Mouse (Mus musculus) E14TG2a.4 (cell line): Measurements from ENCODE around the gene Acsl4.

ENCODE experiments used
- H3K27me3 ChIP-seq: 2 replicates; pipeline ENCODE4 v1.6.1; 2014; ENCODE audit warnings: low read length, control low read depth; ENCODE audit not compliant: insufficient read depth
- H3K36me3 ChIP-seq: 2 replicates; pipeline ENCODE4 v1.6.1; 2014; ENCODE audit warnings: low read length, control low read depth; ENCODE audit not compliant: insufficient read depth
- H3K4me1 ChIP-seq: replicated peaks from 2 replicates; pipeline ENCODE4 v1.6.1; 2014; ENCODE audit warnings: low read depth, low read length, control low read depth
- H3K4me3 ChIP-seq: replicated peaks from 2 replicates; pipeline ENCODE4 v1.5.1; 2014; ENCODE audit warnings: mild to moderate bottlenecking, low read length
- H3K9me3 ChIP-seq: 2 replicates; pipeline ENCODE4 v1.6.1; 2014; ENCODE audit warnings: low read length, control low read depth
- CTCF ChIP-seq: conservative IDR thresholded peaks from 2 replicates; pipeline ENCODE4 v1.5.1; 2014; ENCODE audit warnings: low read length
- NANOG ChIP-seq: IDR thresholded peaks from 2 replicates; pipeline ENCODE4 v1.6.1; 2014; ENCODE audit warnings: borderline replicate concordance, low read length, mixed read lengths
- POU5F1 ChIP-seq: IDR thresholded peaks from 2 replicates; pipeline ENCODE4 v1.6.1; 2014; ENCODE audit warnings: low read length, borderline replicate concordance

Gene Acsl4

DNA sequence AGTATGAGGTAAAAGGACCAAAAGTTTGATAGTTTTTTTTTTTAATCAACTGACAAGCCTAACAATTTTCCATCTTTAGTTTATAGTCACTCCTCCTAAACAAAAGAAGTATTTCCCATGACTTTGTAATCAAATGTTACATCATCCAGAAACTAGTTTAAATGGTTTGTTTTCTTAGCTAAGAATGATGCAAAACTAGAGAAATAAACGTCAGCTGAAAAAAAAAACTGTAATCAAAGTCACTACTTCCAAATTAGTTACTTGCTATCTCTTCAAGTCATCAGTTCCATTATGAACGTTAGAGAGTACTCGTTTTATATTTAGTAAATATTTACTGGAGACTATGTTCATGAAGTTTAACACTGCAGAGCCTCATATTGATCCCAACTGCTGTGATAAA, 13.6 kb downstream of the Acsl4 start:
- no peaks in the 10 kb centered on the region for H3K9me3 ChIP-seq
- H3K4me1 ChIP-seq: peaks cover 16% of the 10 kb centered on the region
- no peaks in the 10 kb centered on the region for H3K27me3 ChIP-seq
- no peak overlapping the region for H3K4me3 ChIP-seq
- no peaks in the 10 kb centered on the region for H3K36me3 ChIP-seq
- TF ChIP-seq CTCF (no peak), POU5F1 (no peak)

DNA sequence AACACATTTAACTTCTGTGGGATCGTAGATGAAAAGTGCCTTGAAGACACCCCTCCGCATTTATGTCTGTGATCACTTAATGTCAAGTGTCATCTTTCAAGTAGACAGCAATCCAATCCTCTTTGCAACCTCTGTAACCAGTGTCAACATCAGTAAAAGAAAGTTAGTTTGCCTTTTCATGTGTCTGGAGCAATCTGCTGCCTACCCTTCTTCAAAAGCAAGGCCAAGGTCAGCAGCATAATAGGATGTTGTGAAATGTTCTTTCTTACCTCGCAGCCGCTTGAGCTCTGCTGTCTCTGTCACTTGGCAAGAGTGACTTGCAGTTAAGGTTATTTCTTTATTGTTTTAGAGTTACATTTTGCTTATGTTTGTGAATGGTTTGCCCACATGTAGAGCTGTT, 14.8 kb downstream of the Acsl4 start:
- Histone ChIP-seq H3K4me3 (no peak overlapping the region), H3K36me3 (no peaks in the 10 kb centered on the region), H3K9me3 (no peaks in the 10 kb centered on the region), H3K27me3 (no peaks in the 10 kb centered on the region), H3K4me1 (peaks cover 16% of the 10 kb centered on the region)
- TF ChIP-seq NANOG: no peak
- no peak for TF ChIP-seq CTCF
- no peak for TF ChIP-seq POU5F1

DNA sequence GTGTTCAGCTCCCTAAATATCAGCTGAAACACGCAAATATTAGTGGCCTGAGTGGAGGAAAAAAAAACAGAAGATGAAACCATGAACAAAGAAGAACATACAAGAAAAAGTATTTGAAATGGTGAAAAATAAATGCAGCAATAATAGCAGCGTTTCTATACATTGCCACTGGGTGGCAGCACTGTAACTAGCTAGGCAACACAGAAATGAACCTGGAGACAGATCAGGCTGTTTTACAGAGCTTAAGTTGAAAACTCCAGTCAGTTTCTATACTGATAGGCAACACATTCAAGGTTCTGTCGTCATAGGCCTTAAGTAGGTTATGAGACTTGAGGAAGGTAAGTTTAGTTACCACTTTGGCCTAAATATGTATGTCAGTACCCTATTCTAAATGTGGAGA, 17.9 kb downstream of the Acsl4 start:
- Histone ChIP-seq H3K27me3 (no peaks in the 10 kb centered on the region), H3K4me3 (no peak overlapping the region), H3K36me3 (no peaks in the 10 kb centered on the region), H3K4me1 (0 out of 2 replicates have a peak, but pooled peaks cover 2% of the 10 kb centered on the region), H3K9me3 (no peaks in the 10 kb centered on the region)
- TF ChIP-seq CTCF (peak; percentile 49), NANOG (no peak)

DNA sequence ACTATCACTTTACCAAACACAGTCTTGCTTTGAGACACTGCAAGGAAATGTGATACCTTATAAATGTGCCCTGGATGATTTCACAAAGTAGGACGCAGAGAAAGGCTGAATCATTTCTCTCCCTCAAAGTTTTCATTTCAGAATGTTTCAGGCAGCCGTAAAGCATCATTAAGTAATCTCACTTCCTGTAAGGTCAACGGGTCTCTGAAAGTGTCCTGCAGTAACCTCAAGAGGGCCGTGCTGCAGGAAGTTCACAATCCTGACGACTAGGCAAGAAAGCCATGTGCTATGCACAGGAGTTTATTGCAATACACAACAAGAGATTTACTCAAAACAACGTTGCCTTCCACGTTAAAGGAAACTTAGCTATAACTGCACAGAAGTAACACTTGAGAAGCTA, 20.4 kb downstream of the Acsl4 start:
- no peaks in the 10 kb centered on the region for H3K27me3 ChIP-seq
- no peak overlapping the region for H3K4me3 ChIP-seq
- TF ChIP-seq POU5F1 (no peak), CTCF (no peak), NANOG (no peak)
- H3K36me3 ChIP-seq: no peaks in the 10 kb centered on the region
- no peaks in the 10 kb centered on the region for H3K9me3 ChIP-seq
- no peaks in the 10 kb centered on the region for H3K4me1 ChIP-seq

DNA sequence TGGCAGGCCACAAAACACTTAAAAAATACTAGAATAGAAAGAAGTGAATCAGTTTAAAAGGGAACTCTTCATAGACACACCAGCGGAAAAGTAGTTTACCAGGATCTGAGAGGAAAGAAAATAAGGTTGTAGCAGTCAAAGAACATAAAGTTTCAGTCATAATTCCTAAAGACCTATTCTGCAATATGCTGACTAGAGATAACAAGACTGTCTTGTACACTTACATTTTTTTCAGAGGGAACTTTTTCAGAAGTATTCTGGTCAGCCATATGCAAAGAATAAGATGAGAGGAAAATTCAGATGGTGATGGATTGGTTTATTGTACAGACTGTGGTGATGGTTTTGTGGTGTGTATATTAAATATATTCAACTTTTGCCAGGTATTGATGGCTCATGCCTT, 26.5 kb downstream of the Acsl4 start:
- TF ChIP-seq CTCF (no peak), POU5F1 (no peak), NANOG (no peak)
- no peaks in the 10 kb centered on the region for H3K27me3 ChIP-seq
- no peaks in the 10 kb centered on the region for H3K4me1 ChIP-seq
- H3K4me3 ChIP-seq: no peak overlapping the region
- no peaks in the 10 kb centered on the region for H3K9me3 ChIP-seq
- no peaks in the 10 kb centered on the region for H3K36me3 ChIP-seq

DNA sequence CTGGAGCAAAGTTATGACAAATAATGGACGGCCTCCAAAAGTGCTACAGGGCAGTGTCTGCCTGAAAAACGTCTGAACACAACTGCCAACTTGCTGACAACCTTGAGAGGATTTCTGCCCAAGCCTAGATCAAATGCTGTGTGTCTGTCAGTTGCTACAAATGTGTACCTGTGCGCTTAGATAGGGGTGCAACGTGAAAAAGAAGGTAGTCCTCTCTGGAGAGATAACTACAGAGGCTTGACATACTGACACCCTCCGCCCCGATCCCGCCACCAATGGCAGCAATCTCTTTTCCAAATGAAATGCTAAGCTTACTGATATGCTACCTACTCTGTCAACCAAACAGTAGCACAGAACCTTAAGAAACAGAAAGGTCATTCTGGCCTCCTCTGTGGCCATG, 31.3 kb downstream of the Acsl4 start:
- TF ChIP-seq NANOG (no peak), POU5F1 (no peak), CTCF (no peak)
- Histone ChIP-seq H3K9me3 (no peaks in the 10 kb centered on the region), H3K4me3 (no peak overlapping the region), H3K4me1 (no peaks in the 10 kb centered on the region), H3K36me3 (no peaks in the 10 kb centered on the region), H3K27me3 (no peaks in the 10 kb centered on the region)

DNA sequence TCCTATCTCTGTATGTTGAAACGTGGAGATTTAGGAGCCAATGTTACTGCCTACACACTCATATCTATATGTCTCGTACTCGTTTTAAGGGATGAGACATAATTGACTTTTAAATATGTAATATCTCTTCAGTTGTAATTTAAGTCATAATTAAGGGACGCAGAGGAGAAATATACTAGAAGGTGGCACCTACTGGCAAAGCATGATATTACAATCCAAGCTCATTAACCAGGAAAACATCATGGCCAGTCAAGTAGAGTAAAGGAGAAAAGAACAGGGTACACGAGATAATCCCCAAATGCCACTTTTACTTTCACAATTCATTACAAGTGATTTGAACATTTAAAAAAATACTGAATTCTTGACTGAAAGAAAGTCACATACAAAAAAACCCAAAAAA, 31.9 kb downstream of the Acsl4 start:
- Histone ChIP-seq H3K36me3 (no peaks in the 10 kb centered on the region), H3K4me1 (no peaks in the 10 kb centered on the region), H3K4me3 (no peak overlapping the region), H3K9me3 (no peaks in the 10 kb centered on the region), H3K27me3 (no peaks in the 10 kb centered on the region)
- no peak for TF ChIP-seq NANOG

DNA sequence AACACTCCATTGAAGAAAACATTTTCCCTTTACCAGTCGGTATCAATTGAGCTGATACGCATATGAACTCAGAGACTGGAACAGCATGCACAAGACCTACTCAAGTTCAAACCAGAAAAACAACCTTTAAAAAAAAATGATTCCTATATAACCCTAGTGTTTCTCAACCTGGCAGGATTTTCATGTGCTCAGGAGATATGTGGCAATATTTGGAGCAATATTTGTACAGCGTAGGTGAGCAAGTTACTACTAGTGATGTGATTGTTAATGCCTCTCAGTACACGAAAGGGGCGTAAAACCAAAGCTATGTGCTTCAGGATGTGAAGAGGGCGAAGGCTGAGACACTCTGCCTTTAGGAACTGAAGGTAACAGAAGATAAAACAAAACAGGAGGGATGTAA, 54.1 kb downstream of the Acsl4 start:
- TF ChIP-seq POU5F1 (no peak), CTCF (no peak), NANOG (no peak)
- no peaks in the 10 kb centered on the region for H3K9me3 ChIP-seq
- H3K4me3 ChIP-seq: no peak overlapping the region
- no peaks in the 10 kb centered on the region for H3K27me3 ChIP-seq
- peaks cover 4% of the 10 kb centered on the region; the same call in 1 of the 2 replicates for H3K36me3 ChIP-seq
- no peaks in the 10 kb centered on the region for H3K4me1 ChIP-seq

DNA sequence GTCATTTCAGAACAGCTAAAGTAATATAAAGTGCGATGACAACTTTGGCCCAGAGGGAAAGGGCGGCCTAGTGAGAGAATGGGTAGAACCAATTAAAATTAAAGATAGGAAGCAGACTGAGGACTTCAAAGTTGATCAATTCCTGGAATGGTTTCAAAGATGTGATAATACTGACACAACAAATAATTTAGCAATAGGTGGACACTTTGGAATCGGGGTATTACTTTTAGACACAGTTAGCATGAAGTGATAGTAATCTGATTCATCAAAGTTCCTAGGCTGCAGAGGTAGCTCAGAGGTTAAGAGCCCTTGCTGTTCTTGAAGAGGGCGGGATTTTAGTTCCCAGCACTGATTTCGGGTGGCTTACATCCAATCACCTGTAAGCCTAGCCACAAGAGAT, 54.8 kb downstream of the Acsl4 start:
- Histone ChIP-seq H3K36me3 (peaks cover 4% of the 10 kb centered on the region; the same call in 1 of the 2 replicates), H3K9me3 (no peaks in the 10 kb centered on the region), H3K4me3 (no peak overlapping the region), H3K4me1 (no peaks in the 10 kb centered on the region), H3K27me3 (no peaks in the 10 kb centered on the region)
- TF ChIP-seq CTCF: no peak
- TF ChIP-seq NANOG: no peak
- TF ChIP-seq POU5F1: no peak
